Mouse (Mus musculus) cerebellum, adult 18-20 months (tissue): ENCODE results near the gene Hand2.

Experiments
- DNase-seq, 2 experiments: peaks; one replicate each; pipeline ENCODE4 v3.0.0; 2021

The Hand2 gene

DNA sequence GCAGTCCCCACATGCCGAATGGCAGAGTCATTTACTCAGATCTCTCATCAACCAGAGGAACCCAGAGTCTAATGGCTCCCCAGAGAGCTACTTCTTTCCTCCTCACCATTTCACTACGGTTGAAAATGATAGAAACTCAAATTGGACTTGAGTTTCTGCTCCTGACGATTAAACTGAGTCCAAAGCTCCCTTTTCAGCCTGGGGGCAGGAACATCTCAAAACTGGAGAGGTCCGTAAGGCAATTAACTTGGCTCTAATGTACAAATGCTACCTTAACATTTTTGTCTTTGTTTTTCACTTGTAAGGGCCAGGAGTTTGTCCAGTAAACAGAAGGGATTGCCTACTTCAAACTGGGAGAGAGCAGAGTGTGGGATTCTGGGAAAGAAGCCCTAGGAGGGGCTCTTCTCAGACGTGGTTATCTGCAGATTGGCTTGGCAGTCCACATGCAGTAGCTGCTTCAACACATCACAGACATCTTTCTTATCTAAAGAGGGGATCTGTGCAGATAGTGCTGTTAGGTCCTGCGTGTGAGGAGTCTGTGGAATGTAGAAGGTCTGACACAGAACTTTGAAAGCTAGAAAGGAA is 23.0 kb downstream of the Hand2 start:
- no peak for DNase-seq

DNA sequence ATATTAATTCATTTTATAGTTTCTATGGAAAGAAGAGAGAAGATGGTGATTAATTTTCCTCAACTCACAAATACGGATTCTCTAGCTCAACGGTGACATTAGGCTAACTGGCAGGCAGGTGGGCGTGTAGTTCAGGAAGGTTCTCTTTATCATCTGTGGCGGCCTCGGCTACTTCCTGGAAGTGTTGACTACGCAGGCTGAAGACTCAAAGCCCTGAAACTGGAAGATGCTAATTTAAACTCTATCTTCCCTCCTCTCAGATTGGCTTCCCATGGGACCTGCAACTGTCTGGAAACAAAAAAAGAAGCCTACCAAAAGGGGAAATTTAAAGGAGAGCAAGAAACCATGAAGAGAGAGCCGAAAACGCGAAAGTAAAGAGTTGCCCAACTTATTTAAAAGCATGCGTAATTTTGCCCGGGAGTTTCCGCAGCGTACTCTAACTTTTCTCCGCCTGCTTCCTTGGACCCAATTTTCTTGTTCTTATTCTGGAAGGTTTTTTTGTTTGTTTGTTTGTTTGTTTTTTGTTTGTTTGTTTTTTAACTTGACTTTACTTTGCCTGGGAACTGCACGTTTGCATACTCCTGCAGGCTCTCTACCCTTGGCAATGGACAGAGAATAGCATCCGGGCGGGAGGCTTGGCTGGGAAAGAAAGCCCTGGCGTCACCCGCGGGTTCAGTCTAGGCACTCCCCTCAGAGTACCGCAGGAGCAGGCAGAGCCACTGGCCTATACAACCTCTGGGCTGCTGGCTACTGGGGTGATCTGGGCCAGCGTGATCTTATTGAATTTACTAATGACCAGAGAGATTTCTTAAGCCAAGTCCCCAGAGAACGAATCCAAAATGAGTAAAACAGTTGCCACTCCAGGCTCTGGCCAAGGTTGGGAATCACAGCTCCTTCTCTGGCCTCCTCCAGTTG is 24.4 kb downstream of the Hand2 start:
- DNase-seq = no peak

DNA sequence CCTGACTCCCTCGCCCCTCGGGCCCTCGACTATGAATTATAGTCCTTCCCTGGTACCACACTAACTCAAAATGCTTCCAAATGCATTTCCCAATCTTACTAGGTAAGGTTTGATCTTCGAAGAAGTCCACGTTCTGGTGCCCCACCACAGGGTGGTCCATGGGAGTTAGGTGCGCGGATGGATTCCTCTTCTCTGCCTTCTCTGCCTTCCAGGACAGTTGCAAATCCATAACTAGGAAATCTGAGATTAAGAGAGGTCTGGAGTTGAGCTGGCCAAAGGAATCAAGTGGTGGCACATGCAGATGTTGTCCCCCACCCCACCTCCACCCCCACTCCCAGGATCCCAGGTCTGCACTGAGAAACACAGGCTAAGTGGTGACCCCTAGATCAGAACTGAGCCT is 25.6 kb downstream of the Hand2 start:
- no peak for DNase-seq

DNA sequence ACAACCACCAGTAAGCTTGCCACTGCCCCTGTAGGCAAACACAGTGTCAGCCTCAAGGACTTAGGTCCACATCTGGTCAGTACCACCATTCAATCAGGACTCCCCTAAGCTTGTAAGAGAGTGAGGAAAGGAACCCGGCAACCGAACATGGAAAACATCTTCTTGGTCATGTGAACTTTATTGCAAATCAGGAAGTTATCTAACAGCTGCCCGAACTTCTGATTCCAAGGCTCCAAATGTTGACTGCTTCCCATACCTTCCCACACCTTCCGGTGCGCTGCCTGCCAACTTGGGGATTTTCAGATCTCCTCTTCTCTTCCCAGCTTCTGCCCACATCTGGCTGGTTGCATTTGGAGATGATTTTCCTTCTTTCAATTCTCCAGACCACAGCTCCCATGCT is 26.4 kb downstream of the Hand2 start:
- no peak for DNase-seq

DNA sequence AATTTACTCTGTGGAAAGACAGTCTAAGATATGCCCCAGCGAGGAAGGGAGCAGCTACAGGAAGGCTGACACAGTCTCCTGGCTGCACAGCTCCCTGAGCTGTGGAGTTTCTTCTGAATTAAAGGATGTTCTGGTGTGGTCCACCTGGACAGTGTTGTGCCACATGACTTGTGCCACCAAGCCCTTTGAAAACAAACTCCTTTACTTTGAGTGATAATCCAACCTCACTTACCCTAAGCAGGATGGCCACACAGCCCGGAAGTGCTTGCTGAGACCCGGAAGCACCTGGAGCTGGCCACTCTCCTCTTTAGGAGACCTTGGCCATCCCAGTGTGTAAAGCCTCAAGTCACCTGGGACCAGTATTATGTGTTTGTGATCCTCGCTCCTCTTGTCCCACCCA is 27.5 kb downstream of the Hand2 start:
- no peak for DNase-seq

DNA sequence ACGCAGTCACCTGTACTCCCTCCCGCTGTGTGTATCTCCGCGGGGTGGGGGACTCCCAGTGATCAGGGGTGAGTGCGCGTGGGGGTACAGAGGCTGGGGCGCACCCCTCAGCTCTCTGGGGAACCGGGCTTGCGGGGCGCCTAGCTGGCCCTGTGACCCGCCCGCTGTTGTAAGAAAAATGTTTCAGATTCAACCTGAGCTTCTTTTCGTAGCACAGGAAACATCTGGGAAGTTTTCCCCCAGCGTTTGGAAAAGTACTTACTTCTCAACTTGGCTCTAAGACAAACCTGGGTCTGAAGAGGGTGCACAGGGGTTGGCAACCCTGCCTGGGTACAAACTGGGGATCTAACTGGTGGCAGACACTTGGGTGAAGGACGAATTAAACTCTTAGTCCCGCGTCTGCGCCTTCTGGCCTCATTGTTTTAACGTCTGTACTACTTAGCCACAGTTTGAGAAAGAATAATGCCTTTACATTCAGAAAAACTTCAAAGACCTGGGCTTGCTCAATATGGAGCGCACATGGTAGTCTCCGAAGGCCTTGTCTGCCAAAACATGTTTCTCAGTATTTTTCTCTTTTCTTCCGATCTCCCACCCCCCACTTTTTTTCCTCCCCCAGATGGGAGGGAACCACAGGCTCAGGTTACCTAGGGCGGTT is 28.2 kb downstream of the Hand2 start:
- no peak for DNase-seq

DNA sequence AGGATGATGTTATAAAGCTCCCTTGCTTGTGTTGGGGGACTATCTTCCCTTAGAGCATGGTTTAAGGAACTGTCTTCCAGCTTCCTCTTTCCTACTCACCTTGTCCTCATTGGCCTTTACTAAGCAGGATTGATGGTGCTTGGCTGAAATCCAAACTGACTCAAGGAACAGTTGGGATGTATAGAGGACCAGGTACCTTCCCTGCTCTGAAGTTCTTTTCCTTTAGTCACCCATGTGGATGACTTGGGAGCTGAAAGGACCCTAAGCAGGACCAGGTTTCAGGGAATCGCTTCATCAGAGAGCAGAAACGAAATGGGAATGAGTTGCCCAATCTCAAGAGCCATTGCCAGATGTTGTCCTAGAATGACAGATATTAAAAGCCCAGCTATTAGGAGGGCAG is 31.1 kb downstream of the Hand2 start:
- DNase-seq = no peak

DNA sequence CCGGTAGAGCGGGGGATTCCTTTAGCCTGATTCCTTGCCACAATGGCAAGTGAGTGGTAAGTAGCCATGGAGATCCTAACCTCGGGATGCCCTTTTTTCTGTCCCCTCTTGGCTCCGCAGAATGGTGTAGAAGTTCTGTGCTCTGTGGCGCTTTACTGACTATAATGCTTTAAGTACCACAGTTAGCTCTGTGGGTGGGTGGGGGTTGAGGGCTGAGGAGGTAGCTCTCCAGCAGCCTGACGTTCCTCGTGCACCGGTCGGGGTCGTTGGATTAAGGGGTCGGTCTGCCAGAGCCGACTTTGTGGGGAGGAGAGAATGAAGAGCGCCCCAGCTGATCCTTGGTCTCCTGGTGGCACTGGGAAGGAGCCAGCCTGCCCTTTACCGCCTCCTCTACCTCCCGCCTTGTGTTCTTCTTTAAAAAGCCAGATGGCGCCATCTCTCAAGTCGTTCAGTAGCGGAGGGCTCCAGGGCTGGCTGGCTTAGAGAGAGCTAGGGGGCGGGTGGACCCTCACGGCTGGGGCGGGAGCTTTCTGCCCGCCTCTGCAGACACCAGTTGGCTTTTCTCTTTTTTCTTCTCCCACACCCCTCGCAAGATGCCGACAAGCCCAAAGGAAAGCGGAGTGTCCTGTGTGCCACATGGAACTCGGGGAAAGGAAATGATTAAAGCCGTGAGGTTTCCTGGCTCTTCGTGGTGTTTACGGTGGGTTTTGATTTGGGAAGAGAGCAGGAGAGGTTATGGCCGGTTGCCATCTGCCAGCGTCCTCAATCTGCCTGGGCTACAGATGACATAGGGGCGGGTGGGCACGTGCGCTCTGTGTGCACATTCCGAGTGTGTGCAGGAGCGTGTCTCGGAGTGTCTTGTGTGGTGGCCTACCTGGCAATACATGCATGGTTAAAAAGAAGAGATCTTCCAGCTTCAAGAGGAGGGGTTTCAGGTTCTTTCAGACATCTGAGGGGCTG is 32.8 kb downstream of the Hand2 start:
- DNase-seq = no peak

DNA sequence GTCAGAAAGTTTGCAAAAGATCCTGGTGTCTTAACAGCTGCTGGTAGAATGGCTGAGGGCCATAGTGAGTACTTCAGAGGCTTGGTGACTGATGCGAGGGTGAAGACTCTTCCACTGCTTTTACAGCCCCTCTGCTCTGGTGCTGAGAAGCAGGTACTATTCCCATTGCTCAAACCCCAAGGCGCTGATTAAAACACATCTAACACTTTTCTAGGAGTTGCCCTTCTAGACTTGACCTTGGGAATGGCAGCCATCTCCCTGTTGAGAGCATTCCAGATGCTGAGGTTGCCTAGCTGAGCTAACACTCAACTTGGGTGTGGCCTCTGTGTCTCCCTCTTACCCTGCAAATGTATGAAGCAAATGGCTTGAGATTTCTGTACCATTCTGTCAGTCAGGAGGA is 34.1 kb downstream of the Hand2 start:
- DNase-seq = no peak

DNA sequence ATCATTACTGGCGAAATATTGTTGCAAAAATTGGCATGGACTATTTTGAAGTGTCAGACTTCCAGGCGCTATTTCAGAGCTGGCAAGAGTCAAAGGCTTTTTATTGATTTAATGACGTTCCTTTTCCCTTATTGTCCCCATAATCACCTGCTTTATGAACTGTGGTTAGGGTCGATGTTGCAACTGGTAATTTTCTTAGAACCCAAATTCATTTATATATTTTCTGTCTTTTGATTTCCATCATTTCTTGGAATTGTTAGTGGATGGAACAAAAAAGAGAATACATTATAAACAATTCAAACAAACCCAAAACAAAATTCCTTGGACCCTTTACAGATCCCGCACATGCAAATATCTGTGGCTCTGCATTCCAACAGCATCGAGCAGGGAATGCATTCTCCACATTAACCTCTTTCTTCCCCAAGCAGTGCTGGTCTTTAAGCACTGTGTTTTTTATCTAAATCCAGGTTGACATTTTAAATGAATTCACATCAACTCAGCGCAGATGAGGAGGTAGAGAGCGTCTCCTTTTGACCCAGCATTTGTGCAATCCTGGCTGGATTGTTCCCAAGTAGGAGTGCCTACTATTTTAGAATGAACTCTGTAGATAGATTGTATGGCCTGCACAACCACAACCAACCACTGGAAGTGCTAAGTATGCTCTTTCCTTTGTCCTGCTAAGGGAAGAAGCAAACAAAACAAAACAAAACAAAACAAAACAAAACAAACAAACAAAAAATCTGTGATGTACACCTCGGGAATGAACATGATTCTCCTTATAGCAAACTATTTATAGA is 35.9 kb downstream of the Hand2 start:
- DNase-seq = no peak

DNA sequence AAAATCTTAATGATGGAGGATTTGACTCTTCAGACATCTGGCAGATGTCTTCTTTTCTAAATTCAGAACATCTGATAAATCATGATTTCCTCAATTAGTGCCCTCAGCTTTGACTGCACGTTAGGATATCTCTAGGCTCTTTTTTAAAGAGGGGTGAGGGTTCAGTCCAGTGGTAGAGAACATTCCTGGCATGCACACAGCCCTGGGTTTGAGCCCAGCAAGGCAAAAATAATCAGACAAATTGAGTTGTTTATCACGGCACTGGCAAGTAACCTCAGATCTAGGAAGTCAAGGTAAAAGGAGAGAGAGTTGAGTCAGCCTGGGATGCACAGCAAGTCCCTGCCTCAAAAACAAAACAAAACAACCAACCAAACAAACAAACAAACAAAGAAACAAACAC is 39.7 kb downstream of the Hand2 start:
- DNase-seq = no peak

DNA sequence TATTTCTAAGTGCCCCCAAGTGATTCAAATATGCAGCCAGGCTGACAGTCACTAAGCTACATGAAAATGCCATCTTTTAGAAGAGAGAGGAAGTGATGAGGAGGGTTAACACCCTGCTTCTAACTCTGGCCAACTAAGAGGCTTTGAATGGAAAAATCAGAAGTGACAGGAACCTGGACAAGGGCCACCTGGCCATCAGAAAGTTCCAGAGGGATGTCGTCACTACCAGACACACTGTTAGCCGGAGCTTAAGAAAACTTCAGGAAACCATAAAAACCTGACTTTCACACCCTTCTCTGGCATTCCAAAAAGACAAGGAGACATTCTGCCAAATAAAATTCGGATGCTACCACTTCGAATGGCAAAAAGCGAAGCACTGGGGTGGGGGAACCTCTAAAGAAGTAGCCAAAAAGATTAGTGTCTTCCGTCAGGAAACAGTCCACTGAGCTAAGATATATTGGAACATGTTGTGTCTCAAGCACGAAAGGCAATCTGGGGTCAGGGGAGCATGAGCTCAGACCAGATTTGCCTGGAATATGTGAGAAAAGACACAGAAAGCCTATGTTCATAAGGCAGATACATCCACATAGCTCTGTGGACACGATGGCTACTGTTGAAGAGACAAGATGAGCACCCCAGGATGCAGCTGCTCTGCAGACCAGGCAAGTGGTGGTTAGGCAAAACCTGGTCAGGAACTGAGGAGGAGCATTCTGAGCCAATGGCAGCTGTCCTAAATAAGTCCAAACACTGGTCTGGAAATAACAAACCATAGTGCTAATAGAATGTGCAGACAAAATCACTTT is 40.4 kb downstream of the Hand2 start:
- no peak for DNase-seq

DNA sequence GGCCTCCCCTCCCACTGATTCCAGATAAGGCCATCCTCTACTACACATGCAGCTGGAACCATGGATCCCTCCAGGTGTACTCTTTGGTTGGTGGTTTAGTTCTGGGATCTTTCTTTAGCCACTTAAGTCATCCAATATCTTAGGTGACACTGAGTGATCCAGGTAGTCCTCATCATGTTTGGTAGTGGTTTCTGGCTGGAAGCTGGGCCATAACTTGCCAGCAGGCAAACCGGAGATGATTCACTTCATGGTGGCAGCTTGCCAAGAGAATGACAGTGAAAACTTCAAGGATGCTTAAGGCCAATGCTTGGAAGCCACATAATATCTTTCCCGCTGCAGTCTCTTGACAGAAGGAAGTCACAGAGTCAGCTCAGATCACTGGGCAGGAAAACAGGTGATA is 42.1 kb downstream of the Hand2 start:
- DNase-seq = no peak

DNA sequence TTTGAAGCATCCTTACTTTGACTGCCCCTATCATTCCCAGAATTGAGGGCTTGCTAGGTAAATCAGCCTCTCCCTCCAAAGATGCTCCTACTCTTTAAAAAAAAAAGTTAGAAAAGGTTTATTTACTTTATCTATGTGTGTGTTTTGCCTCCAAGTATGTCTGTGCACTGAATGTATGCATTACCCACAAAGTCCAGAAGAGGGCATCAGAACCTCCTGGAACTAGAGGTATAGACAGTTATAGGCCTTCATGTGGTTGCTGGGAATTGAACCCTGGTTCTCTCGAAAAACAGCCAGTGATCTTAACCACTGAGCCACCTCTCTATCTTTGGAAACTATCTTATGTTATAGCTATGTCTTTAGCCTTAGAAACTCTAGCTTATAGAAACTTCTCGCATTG is 53.3 kb downstream of the Hand2 start:
- no peak for DNase-seq
